In genomic region chr4:34667923-34668322, GRCm38 (mm10) we compare ENCODE assay signal across 16 mouse cellular contexts.
"Had no signal": no experiment of that assay in that cellular context is flagged by ENCODE, and none has a peak within 500 bp of the region (broad histone marks: within the 10 kb centered on the region; RNA-seq: fewer than 3 reads in every experiment).

No protein-coding gene starts in this region.

- H3K4me2 ChIP-seq: neural tube, embryonic 13.5 days; neural tube, embryonic 15.5 days; stomach, embryonic 15.5 days had no signal

- H3K4me1 ChIP-seq: neural tube, embryonic 13.5 days; neural tube, embryonic 15.5 days; stomach, embryonic 15.5 days had no signal

- H3K27ac ChIP-seq: neural tube, embryonic 13.5 days; neural tube, embryonic 15.5 days; stomach, embryonic 15.5 days; stomach, postnatal 0 days had no signal

- H3K9ac ChIP-seq: neural tube, embryonic 13.5 days; neural tube, embryonic 15.5 days; stomach, embryonic 15.5 days had no signal

- H3K4me3 ChIP-seq: neural tube, embryonic 13.5 days; neural tube, embryonic 15.5 days; stomach, embryonic 15.5 days had no signal

- H3K9me3 ChIP-seq: neural tube, embryonic 13.5 days; neural tube, embryonic 15.5 days; stomach, embryonic 15.5 days had no signal

- DNase-seq: retina, postnatal 1 day; right cerebral cortex, adult 18-20 months; right cerebral cortex, postnatal 14 days; right cerebral cortex, postnatal 25 days; right cerebral cortex, postnatal 4 days; spleen, adult 18-20 months; thymus, adult 18-20 months; thymus, adult 2 months; thymus, postnatal 14 days; thymus, postnatal 25 days; thymus, postnatal 36 days; thymus, postnatal 4 days had no signal

- H3K27me3 ChIP-seq: neural tube, embryonic 13.5 days; neural tube, embryonic 15.5 days; stomach, embryonic 15.5 days had no signal
